Mouse (Mus musculus) heart, embryonic 11.5 days (tissue): ENCODE data around the gene Acp5. TPM values are rescaled to one million over a fixed set of nuclear protein-coding genes. Genes with fewer than 3 reads are reported as not detected.

Experiments
- ATAC-seq: fragments of 200-750 bp; cut with Nextera tagmentation; replicated peaks from 2 replicates; pipeline ENCODE4 v1.8.0; 2017; ENCODE audit warnings: moderate library complexity; ENCODE audit not compliant: insufficient number of reproducible peaks, low FRiP score, low TSS enrichment
- H3K27ac ChIP-seq: fragments of 300-500 bp; sonication (generic); 2 replicates; pipeline ENCODE4 v1.5.1; 2014; ENCODE audit warnings: mild to moderate bottlenecking, low read depth, low read length
- H3K27me3 ChIP-seq: fragments of 300-500 bp; sonication (generic); 2 replicates; pipeline ENCODE4 v1.6.1; 2014; ENCODE audit warnings: mild to moderate bottlenecking, low read length, mixed read lengths; ENCODE audit not compliant: control insufficient read depth, insufficient read depth
- H3K36me3 ChIP-seq: fragments of 300-500 bp; sonication (generic); 2 replicates; pipeline ENCODE4 v1.6.1; 2014; ENCODE audit warnings: mild to moderate bottlenecking, low read length, moderate library complexity, mixed read lengths; ENCODE audit not compliant: control insufficient read depth, insufficient read depth
- H3K4me1 ChIP-seq: fragments of 300-500 bp; sonication (generic); 2 replicates; pipeline ENCODE4 v1.6.1; 2014; ENCODE audit warnings: low read length; ENCODE audit not compliant: control insufficient read depth, insufficient read depth
- H3K4me2 ChIP-seq: fragments of 300-500 bp; sonication (generic); 2 replicates; pipeline ENCODE4 v1.6.1; 2014; ENCODE audit warnings: mild to moderate bottlenecking, moderate library complexity
- H3K4me3 ChIP-seq: fragments of 300-500 bp; sonication (generic); 2 replicates; pipeline ENCODE4 v1.5.1; 2014; ENCODE audit warnings: low read depth, low read length
- H3K9ac ChIP-seq: fragments of 300-500 bp; sonication (generic); 2 replicates; pipeline ENCODE4 v1.6.1; 2014; ENCODE audit warnings: mild to moderate bottlenecking, low read depth, low read length, moderate library complexity
- H3K9me3 ChIP-seq: fragments of 300-500 bp; sonication (generic); replicated peaks from 2 replicates; pipeline ENCODE4 v1.6.1; 2016; ENCODE audit warnings: low read length; ENCODE audit not compliant: control insufficient read depth
- whole genome bisulfite sequencing: fragments of 180-500 bp; shearing (Covaris S2); extraction: QIAGEN DNeasy Blood & Tissue Kit; methylation state at CpG from one replicate; pipeline ENCODE4 v1.1.7; 2014; ENCODE audit not compliant: insufficient replicate concordance; 5-methylcytosine and 5-hydroxymethylcytosine counted together
- polyA plus RNA-seq: library from polyadenylated mRNA; unstranded; fragments of >200 nt; fragmentation: Nextera tagmentation; extraction: Ambion mirVana; gene quantifications from 2 replicates; pipeline ENCODE4 v1.2.1, GENCODE M21; 2014

The Acp5 gene
- 51.6 and 68.9 TPM in 2 replicates for polyA plus RNA-seq

GRCm38 (mm10) chr9:22135644-22136390 is at the start of gene Acp5:
Gene Acp5, minus strand, starts transcription at chr9:22135711.
- H3K4me3 ChIP-seq: peak within 1 kb of the TSS; percentile 45
- 65% methylated on average over 7 of the region's 7 CpGs for WGBS
- H3K9me3 ChIP-seq: no peaks in the 10 kb centered on the region
- peak within 1 kb of the TSS; percentile 81 for H3K27ac ChIP-seq
- peak; percentile 79 for ATAC-seq
- peak within 1 kb of the TSS; percentile 64 for H3K9ac ChIP-seq
- peaks cover 3% of the 10 kb centered on the region; the same call in 1 of the 2 replicates for H3K27me3 ChIP-seq
- H3K36me3 ChIP-seq: no peaks in the 10 kb centered on the region
- peaks cover 9% of the 10 kb centered on the region for H3K4me1 ChIP-seq
- peak within 1 kb of the TSS; percentile 47 for H3K4me2 ChIP-seq

- H3K4me3 ChIP-seq: no peak overlapping the region
- ATAC-seq: no peak
- no peak overlapping the region for H3K9ac ChIP-seq
- H3K4me2 ChIP-seq: no peak overlapping the region
- 79% methylated on average over 4 of the region's 4 CpGs for WGBS
- no peaks in the 10 kb centered on the region for H3K27me3 ChIP-seq
- H3K36me3 ChIP-seq: no peaks in the 10 kb centered on the region
- H3K9me3 ChIP-seq: no peaks in the 10 kb centered on the region
- H3K4me1 ChIP-seq: no peaks in the 10 kb centered on the region
- no peak overlapping the region for H3K27ac ChIP-seq
Measured at GRCm38 (mm10) chr9:22172318-22172717, 36.8 kb upstream of the Acp5 start.

GRCm38 (mm10) chr9:22169327-22169726 is 33.8 kb upstream of the Acp5 start:
- Histone ChIP-seq H3K36me3 (no peaks in the 10 kb centered on the region), H3K4me1 (no peaks in the 10 kb centered on the region; the same call in 1 of the 2 replicates), H3K4me3 (no peak overlapping the region), H3K27me3 (no peaks in the 10 kb centered on the region; the same call in 1 of the 2 replicates), H3K9ac (no peak overlapping the region), H3K27ac (no peak overlapping the region), H3K4me2 (no peak overlapping the region), H3K9me3 (peaks cover 6% of the 10 kb centered on the region)
- no peak for ATAC-seq
- WGBS: 90% methylated on average over 11 of the region's 11 CpGs

- ATAC-seq: no peak
- Histone ChIP-seq H3K27ac (no peak overlapping the region), H3K9ac (no peak overlapping the region), H3K36me3 (no peaks in the 10 kb centered on the region), H3K27me3 (peaks cover 4% of the 10 kb centered on the region; the same call in 1 of the 2 replicates), H3K4me1 (no peaks in the 10 kb centered on the region; the same call in 1 of the 2 replicates), H3K9me3 (peaks cover 6% of the 10 kb centered on the region), H3K4me3 (no peak overlapping the region), H3K4me2 (no peak overlapping the region)
- 92% methylated on average over 4 of the region's 4 CpGs for WGBS
Measured at GRCm38 (mm10) chr9:22167751-22168150, 32.2 kb upstream of the Acp5 start.

GRCm38 (mm10) chr9:22166686-22167085 is 31.2 kb upstream of the Acp5 start:
- no peak overlapping the region for H3K4me3 ChIP-seq
- H3K4me2 ChIP-seq: no peak overlapping the region
- no peaks in the 10 kb centered on the region for H3K36me3 ChIP-seq
- no peak for ATAC-seq
- peaks cover 4% of the 10 kb centered on the region; the same call in 1 of the 2 replicates for H3K27me3 ChIP-seq
- 82% methylated on average over 10 of the region's 10 CpGs for WGBS
- H3K27ac ChIP-seq: no peak overlapping the region
- no peak overlapping the region for H3K9ac ChIP-seq
- H3K4me1 ChIP-seq: no peaks in the 10 kb centered on the region; the same call in 1 of the 2 replicates
- peaks cover 6% of the 10 kb centered on the region for H3K9me3 ChIP-seq

GRCm38 (mm10) chr9:22165964-22166363 is 30.5 kb upstream of the Acp5 start:
- no peak overlapping the region for H3K9ac ChIP-seq
- WGBS: 48% methylated on average over 6 of the region's 6 CpGs

GRCm38 (mm10) chr9:22164711-22165668 is 29.5 kb upstream of the Acp5 start:
- H3K27ac ChIP-seq: no peak overlapping the region
- no peaks in the 10 kb centered on the region for H3K36me3 ChIP-seq
- 2% methylated on average over 53 of the region's 54 CpGs for WGBS
- peak; percentile 35; the same call in 1 of the 2 replicates for ATAC-seq
- H3K4me1 ChIP-seq: no peaks in the 10 kb centered on the region; the same call in 1 of the 2 replicates
- peaks cover 6% of the 10 kb centered on the region for H3K9me3 ChIP-seq
- peaks cover 4% of the 10 kb centered on the region; the same call in 1 of the 2 replicates for H3K27me3 ChIP-seq
- H3K4me3 ChIP-seq: peak overlapping the region; percentile 69
- peak overlapping the region; percentile 100 for H3K4me2 ChIP-seq
- peak overlapping the region; percentile 72 for H3K9ac ChIP-seq

More at GRCm38 (mm10) chr9:22165964-22166363, 30.5 kb upstream of the Acp5 start:
- Histone ChIP-seq H3K27me3 (peaks cover 4% of the 10 kb centered on the region; the same call in 1 of the 2 replicates), H3K36me3 (no peaks in the 10 kb centered on the region), H3K4me2 (no peak overlapping the region), H3K9me3 (peaks cover 6% of the 10 kb centered on the region), H3K27ac (no peak overlapping the region), H3K4me1 (no peaks in the 10 kb centered on the region; the same call in 1 of the 2 replicates), H3K4me3 (no peak overlapping the region)
- no peak for ATAC-seq

- ATAC-seq: no peak
- Histone ChIP-seq H3K9me3 (peaks cover 6% of the 10 kb centered on the region), H3K36me3 (no peaks in the 10 kb centered on the region), H3K9ac (no peak overlapping the region), H3K27ac (no peak overlapping the region), H3K4me3 (no peak overlapping the region), H3K27me3 (peaks cover 11% of the 10 kb centered on the region), H3K4me2 (no peak overlapping the region), H3K4me1 (no peaks in the 10 kb centered on the region; the same call in 1 of the 2 replicates)
- 78% methylated on average over 7 of the region's 7 CpGs for WGBS
Measured at GRCm38 (mm10) chr9:22162912-22163311, 27.4 kb upstream of the Acp5 start.
